Mouse (Mus musculus) bone marrow macrophage, adult 2 months (primary cell): ENCODE measurements around the gene Tor4a. TPM values are rescaled to one million over a fixed set of nuclear protein-coding genes. Genes with fewer than 3 reads are reported as not detected.

ENCODE experiments used
- H3K27ac ChIP-seq: 2 replicates; pipeline ENCODE4 v1.5.1; 2012; ENCODE audit warnings: low read depth, low read length; ENCODE audit not compliant: insufficient read depth
- H3K4me1 ChIP-seq: 2 replicates; pipeline ENCODE4 v1.6.1; 2012; ENCODE audit warnings: low read length; ENCODE audit not compliant: control insufficient read depth, insufficient read depth
- H3K4me3 ChIP-seq: 2 replicates; pipeline ENCODE4 v1.5.1; 2012; ENCODE audit warnings: mild to moderate bottlenecking, low read length, moderate library complexity; ENCODE audit not compliant: insufficient read depth
- CTCF ChIP-seq: IDR thresholded peaks from 2 replicates; pipeline ENCODE4 v1.5.1; 2012; ENCODE audit warnings: low read depth, mild to moderate bottlenecking, low read length, moderate library complexity
- POLR2A ChIP-seq: IDR thresholded peaks from 2 replicates; pipeline ENCODE4 v1.6.1; 2012; ENCODE audit warnings: mild to moderate bottlenecking, low read depth, low read length, borderline replicate concordance
- polyA plus RNA-seq: library from polyadenylated mRNA; stranded (reverse); fragments of >200 nt; gene quantifications from 2 replicates; pipeline ENCODE4 v1.2.4, GENCODE M21; 2012; ENCODE audit not compliant: missing spikeins, insufficient read depth, insufficient read length

The Tor4a gene
- polyA plus RNA-seq, 1 experiment: 73.2 TPM

DNA sequence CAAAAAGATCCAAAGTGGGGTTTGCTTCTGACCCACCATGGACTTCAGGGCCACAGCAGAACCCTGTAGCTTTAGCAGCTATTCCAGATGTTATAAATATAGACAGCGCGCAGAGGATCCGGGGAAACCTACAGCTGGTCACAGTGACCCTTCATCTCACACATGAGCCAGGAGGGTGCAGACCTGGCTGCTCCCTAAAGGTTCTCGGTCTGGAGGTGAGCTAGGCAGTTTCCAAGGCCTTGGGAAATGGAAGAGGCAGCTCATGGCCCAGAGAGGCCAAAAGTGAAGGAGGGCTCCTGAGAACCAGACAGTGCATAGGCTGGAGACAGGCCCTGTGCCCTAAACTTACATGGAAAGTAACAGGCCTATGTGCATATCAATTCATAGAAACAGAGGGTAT, 22.9 kb downstream of the Tor4a start:
- Histone ChIP-seq H3K27ac (no peak overlapping the region), H3K4me3 (no peak overlapping the region), H3K4me1 (peaks cover 4% of the 10 kb centered on the region)
- TF ChIP-seq CTCF (no peak), POLR2A (no peak)

DNA sequence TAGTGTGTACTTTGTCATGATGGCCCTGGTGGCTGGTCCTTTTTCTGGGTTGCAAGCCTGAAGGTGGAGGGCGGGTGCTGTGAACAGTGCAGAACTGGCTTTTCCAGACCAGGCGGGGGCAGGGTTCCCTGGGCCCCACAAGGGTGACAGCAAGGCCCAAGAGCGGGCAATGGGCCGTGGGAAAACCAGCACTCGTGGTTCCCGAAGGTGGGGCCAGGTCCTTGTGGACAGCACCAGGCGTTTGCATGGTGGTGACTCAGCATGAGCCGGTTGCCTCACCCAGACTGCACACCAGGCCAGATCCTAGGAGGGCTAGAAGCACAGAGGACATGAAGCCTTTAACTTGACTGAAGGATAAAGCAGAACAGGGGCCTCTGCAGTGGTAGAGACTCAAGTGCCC, 24.1 kb downstream of the Tor4a start:
- H3K4me3 ChIP-seq: no peak overlapping the region
- peaks cover 4% of the 10 kb centered on the region for H3K4me1 ChIP-seq
- no peak for TF ChIP-seq CTCF
- no peak for TF ChIP-seq POLR2A
- no peak overlapping the region for H3K27ac ChIP-seq

DNA sequence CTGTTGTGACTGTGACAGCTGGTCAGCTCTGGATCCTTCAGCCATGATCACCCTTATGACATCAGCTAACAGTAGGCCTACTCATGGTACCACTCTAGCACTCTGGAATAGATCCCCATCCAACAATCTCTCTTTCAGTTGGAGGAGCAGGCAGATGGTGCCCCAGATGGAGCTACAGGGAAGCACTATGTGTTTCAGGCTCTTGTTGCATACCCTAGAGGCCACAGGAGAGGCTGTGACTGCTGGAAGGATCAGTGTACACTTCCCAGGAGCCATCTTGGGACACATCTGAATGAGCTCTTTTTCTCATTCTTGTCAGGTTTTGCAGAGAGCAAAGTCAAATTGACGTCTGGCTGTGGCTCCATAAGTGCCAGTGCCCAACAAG, 24.9 kb downstream of the Tor4a start:
- Histone ChIP-seq H3K27ac (no peak overlapping the region), H3K4me1 (peaks cover 4% of the 10 kb centered on the region), H3K4me3 (no peak overlapping the region)
- TF ChIP-seq POLR2A (no peak), CTCF (no peak)

DNA sequence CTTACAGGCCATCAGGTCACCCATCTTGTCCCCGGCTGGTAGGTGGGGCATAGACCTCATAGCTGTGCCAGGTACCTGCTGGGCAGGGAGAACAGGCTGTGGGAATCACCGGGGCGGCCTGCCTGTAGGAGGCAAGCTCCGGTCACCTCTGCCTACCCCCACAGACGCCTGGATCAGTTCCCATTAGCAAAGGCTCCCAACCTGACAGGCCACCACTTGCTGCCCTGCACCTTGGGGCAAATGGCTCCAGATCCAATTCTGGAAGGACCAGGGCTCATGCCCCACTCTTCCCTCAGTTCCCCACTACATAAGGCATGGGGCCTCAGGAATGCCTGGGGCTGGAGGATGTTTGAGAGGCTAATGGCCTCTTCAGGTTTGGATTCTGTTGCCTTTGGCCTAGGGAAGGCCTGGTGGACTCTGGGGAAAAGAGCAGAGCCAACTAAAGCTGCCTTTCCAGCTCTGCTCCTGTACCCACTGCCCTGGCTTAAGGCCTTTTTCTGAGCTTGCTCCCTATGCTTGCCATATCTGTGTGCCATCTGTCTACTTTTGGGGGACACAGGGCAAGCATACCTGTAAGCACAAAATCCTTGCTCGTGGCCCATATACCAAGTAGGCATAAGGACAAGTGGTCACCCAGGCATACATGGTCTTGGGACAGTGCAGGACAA, 25.5 kb downstream of the Tor4a start:
- Histone ChIP-seq H3K4me3 (no peak overlapping the region), H3K27ac (no peak overlapping the region), H3K4me1 (peaks cover 4% of the 10 kb centered on the region)
- TF ChIP-seq POLR2A (no peak), CTCF (no peak)

DNA sequence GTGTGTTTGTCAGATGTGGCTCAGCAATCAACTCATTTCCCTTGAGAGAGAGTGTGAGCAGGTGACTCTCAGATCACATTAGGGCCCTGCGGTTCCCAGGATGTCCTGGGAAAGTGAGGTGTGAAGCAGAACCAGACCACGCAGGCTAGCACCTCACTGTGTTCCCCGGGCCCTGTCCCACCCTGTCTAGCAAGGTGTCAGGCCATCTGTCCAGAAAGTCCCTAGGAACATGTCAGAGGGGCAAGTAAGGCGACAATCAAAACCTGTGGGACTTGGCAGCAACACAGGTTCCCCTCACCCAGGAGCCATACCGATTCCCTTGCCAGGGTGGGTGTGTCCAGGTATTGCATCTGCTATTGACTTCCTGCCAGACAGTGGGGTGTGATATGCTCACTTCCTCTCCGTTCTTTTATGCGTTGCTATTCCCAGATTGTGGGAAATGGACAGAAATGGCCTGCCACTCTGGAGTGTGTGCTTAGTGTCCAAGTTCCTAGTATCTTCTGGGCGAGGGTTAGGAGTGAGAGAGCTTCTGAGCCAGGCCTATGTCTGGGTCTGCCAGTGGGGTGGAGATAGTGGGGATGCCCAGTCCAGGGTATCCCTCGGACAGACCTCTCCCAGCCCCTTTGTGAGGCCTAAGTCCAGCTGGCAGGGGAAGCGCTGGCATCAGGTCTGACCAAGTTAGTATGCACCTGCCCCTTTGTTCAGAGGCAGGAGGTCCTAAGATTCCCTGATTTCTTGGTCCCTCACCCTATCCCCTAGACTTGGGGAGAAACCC, 26.2 kb downstream of the Tor4a start:
- TF ChIP-seq CTCF: no peak
- TF ChIP-seq POLR2A: no peak
- no peak overlapping the region for H3K27ac ChIP-seq
- peaks cover 4% of the 10 kb centered on the region for H3K4me1 ChIP-seq
- H3K4me3 ChIP-seq: no peak overlapping the region

DNA sequence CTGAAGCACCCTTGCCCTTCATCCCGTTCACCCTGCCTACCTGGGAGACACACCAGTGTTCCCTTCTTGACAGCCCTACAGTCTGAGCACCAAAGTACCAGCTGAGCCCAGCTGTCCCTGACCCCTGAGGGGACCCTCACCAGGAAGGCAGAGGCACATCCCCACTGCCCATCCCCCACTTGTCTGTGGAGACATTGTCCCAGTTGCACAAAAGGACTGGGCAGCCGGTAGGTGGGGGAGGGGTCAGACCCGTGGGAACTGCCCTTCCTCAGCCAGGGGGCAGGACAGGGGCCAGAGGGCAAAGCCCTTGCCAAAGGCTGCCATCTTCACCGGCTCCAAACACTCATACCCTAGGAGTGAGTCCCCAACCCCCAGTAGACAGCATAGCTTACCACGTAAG, 26.9 kb downstream of the Tor4a start:
- Histone ChIP-seq H3K27ac (no peak overlapping the region), H3K4me1 (peaks cover 4% of the 10 kb centered on the region), H3K4me3 (no peak overlapping the region)
- no peak for TF ChIP-seq CTCF
- TF ChIP-seq POLR2A: no peak

DNA sequence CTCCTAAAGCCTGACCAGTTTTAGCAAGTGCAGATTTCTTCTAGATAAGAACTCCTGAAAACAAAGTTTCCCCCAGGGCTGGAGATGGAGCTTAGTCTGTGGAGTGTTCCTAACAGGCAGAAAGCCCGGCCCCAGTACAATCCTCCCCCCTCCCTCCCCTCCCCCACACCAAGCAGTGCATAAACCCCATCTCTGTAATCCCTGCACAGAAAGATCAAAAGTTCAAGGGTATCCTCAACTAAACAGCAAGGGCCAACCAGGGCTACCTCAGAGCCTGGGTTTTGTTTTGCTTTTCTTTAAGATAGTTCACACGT, 28.1 kb downstream of the Tor4a start:
- Histone ChIP-seq H3K27ac (no peak overlapping the region), H3K4me3 (no peak overlapping the region), H3K4me1 (peaks cover 4% of the 10 kb centered on the region)
- TF ChIP-seq POLR2A (no peak), CTCF (no peak)

DNA sequence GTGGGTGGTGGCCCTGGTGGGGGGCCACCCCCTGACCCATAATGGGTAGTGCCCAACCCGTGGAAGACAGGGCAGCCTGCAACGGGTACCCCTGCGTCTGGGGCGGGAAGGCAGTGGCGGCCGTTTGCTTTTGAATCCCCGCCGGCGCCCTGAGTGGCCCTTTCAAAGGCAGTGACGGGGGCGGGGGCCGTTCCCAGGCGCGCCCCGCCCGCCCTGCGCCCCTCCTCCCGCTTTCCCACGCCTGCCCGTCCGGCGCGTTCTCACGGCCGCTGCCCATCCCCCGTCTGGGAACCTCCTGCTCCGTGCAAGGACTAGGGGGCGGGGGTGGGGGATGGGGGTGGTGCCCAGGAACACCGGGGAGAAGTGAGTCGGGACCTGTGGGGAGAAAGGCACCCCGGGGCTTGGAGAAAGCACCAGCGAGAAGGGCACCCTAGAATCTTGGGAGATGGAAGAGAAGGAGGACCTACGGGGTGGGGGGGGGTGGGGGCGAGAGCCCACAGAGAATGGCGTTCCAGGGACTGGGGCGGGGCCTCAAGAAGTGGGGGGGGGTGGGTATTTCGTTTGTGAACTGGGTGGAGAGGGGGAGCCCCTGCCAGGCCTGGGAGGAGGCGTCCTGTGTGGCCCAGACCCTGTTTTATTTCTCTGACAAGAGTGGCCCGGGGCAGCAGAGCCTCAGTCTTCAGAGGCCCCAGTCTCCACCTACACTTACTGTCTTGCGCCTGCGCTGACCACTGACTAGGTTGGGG, 28.6 kb downstream of the Tor4a start:
- no peak overlapping the region for H3K27ac ChIP-seq
- peaks cover 4% of the 10 kb centered on the region for H3K4me1 ChIP-seq
- no peak overlapping the region for H3K4me3 ChIP-seq
- no peak for TF ChIP-seq CTCF
- no peak for TF ChIP-seq POLR2A

DNA sequence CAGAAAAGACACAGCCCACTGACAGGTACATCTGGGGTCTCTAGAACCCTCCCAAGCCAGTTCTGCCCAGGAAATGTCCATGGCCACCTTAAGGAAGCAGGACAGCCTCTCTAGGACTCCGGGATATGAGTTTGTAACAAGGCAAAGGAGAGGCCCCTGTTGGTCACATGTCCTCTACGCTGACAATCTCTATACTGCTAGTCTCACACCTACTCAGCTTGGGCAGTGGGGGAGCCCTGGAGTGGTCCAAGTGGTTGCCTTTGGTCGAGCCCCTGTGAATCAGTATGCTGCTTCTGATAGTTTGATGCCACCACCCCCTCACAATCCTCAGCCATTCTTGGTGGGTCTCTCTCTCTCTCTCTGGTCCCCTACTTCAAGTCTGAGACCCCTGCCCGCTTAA, 29.2 kb downstream of the Tor4a start:
- H3K27ac ChIP-seq: no peak overlapping the region
- H3K4me3 ChIP-seq: no peak overlapping the region
- peaks cover under 1% of the 10 kb centered on the region for H3K4me1 ChIP-seq
- no peak for TF ChIP-seq POLR2A
- no peak for TF ChIP-seq CTCF

DNA sequence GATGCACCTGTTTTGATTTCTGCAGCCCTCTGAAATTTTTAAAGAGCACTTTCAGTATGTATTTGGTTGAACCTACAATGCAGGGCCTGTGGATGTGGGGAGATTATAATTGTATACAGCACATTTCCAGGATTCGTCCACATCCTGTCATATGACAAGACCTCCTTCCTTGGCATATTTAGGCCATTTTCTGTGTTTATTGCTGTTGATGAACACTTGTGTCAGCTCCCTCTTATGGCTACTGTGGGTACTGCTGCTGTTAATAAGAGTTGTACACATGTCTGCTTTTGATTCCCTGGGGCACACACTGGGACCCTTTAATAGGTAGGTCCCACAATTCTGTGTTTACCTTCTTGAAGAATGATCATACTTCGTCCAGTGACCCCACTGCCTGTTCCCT, 39.0 kb downstream of the Tor4a start:
- TF ChIP-seq CTCF (no peak), POLR2A (no peak)
- Histone ChIP-seq H3K4me1 (no peaks in the 10 kb centered on the region), H3K4me3 (no peak overlapping the region), H3K27ac (no peak overlapping the region)

DNA sequence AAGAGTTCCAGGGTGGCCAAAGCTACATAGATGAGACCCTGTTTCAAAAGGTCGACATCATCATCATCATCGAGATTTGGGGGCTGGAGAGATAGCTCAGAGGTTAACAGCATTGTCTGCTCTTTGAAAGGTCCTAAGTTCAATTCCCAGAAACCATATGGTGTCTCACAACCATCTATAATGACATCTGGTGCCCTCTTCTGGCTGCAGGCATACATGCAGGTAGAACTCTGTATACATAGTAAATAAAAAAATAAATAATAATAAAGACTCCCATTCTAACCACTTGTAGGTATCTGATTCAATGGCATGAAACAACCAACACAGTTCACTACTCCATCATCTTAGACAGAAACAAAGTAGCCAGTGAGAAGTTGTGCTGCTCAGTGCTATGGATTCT, 39.7 kb downstream of the Tor4a start:
- H3K4me3 ChIP-seq: no peak overlapping the region
- H3K27ac ChIP-seq: no peak overlapping the region
- TF ChIP-seq CTCF (no peak), POLR2A (no peak)
- no peaks in the 10 kb centered on the region for H3K4me1 ChIP-seq
